Mouse (Mus musculus) hindbrain, postnatal 0 days (tissue): ENCODE data around the gene H2-M10.5. TPM values are rescaled to one million over a fixed set of nuclear protein-coding genes. Genes with fewer than 3 reads are reported as not detected.
"Not testable (repeated sequence)": the region's sequence is repeated elsewhere in the genome, so short reads cannot be mapped to it uniquely, and the experiment has no call there.

ENCODE experiments used
- ATAC-seq: fragments of 200-750 bp; cut with Nextera tagmentation; 2 replicates; pipeline ENCODE4 v1.8.0; 2017; ENCODE audit warnings: mild to moderate bottlenecking, moderate TSS enrichment, moderate library complexity
- DNase-seq: peaks from one replicate; pipeline ENCODE4 v3.0.0-alpha.2; 2015; ENCODE audit warnings: low spot score
- H3K27ac ChIP-seq: fragments of 300-500 bp; sonication (generic); 2 replicates; pipeline ENCODE4 v1.5.1; 2014; ENCODE audit warnings: mild to moderate bottlenecking
- H3K27me3 ChIP-seq: fragments of 300-500 bp; sonication (generic); 2 replicates; pipeline ENCODE4 v1.6.1; 2014; ENCODE audit warnings: low read length, mixed read lengths; ENCODE audit not compliant: insufficient read depth
- H3K36me3 ChIP-seq: fragments of 300-500 bp; sonication (generic); 2 replicates; pipeline ENCODE4 v1.6.1; 2014; ENCODE audit warnings: low read length, mixed read lengths; ENCODE audit not compliant: insufficient read depth
- H3K4me1 ChIP-seq: fragments of 300-500 bp; sonication (generic); 2 replicates; pipeline ENCODE4 v1.6.1; 2014; ENCODE audit warnings: antibody characterized with exemption, low read length, mixed read lengths; ENCODE audit not compliant: insufficient read depth
- H3K4me2 ChIP-seq: fragments of 300-500 bp; sonication (generic); 2 replicates; pipeline ENCODE4 v1.6.1; 2014; ENCODE audit warnings: low read depth, mild to moderate bottlenecking, low read length, moderate library complexity, mixed read lengths
- H3K4me3 ChIP-seq: fragments of 300-500 bp; sonication (generic); 2 replicates; pipeline ENCODE4 v1.5.1; 2014; ENCODE audit warnings: low read length
- H3K9ac ChIP-seq: fragments of 300-500 bp; sonication (generic); replicated peaks from 2 replicates; pipeline ENCODE4 v1.6.1; 2014; ENCODE audit warnings: mild to moderate bottlenecking, low read length, moderate library complexity, mixed read lengths
- H3K9me3 ChIP-seq: fragments of 300-500 bp; sonication (generic); 2 replicates; pipeline ENCODE4 v1.6.1; 2016; ENCODE audit warnings: low read length, mixed read lengths
- CTCF ChIP-seq: IDR thresholded peaks from 2 replicates; pipeline ENCODE4 v1.5.1; 2016; ENCODE audit warnings: antibody characterized with exemption, control low read depth, low read depth
- WGBS: fragments of 180-500 bp; shearing (Covaris S2); extraction: QIAGEN DNeasy Blood & Tissue Kit; methylation state at CpG from one replicate; pipeline ENCODE4 v1.1.7; 2014; 5-methylcytosine and 5-hydroxymethylcytosine counted together
- polyA plus RNA-seq: library from polyadenylated mRNA; unstranded; fragments of >200 nt; fragmentation: Nextera tagmentation; extraction: Ambion mirVana; gene quantifications from 2 replicates; pipeline ENCODE4 v1.2.1, GENCODE M21; 2015
- total RNA-seq: library from RNA; depleted of rRNA; stranded (reverse); fragments of >200 nt; gene quantifications from 2 replicates; pipeline ENCODE4 v1.2.3, GENCODE M21; 2014; rRNA removed

The H2-M10.5 gene
- total RNA-seq (not detected in 2 replicates), polyA plus RNA-seq (not detected in 2 replicates)

GRCm38 (mm10) chr17:36772610-36773009 lies at the start of gene H2-M10.5:
TSS of gene H2-M10.5 (plus strand) at chr17:36772910.
- not testable (repeated sequence) for H3K36me3 ChIP-seq, H3K4me1 ChIP-seq, H3K4me3 ChIP-seq, H3K9me3 ChIP-seq, H3K9ac ChIP-seq, H3K27ac ChIP-seq, DNase-seq, H3K27me3 ChIP-seq, ATAC-seq, H3K4me2 ChIP-seq
- 85% methylated on average over 2 of the region's 2 CpGs for WGBS

DNA sequence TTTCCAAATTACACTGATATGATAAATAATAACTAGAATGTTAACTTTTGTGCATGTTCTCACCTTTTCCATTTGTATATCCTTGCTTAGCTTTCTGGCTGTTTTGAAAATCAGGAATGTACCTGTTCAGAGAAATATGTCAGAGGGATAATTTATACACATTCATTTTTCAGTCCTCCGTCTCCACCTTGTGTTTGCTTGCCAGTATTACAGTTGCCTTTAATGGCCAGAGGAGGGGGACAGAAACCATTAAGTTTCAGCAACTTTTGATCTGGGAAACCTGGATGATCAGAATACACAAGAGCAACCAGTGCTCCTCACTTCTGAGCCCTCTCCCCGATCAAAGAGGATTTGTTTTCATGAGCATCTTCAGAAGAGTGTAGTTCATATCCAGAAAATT lies 46.7 kb upstream of the H2-M10.5 start:
- no peaks in the 10 kb centered on the region for H3K4me1 ChIP-seq
- H3K27me3 ChIP-seq = no peaks in the 10 kb centered on the region; the same call in 1 of the 2 replicates
- 20% methylated on average over 2 of the region's 2 CpGs for WGBS
- H3K27ac ChIP-seq = no peak overlapping the region
- peak; percentile 82 for TF ChIP-seq CTCF
- H3K36me3 ChIP-seq = no peaks in the 10 kb centered on the region
- H3K9ac ChIP-seq = no peak overlapping the region
- ATAC-seq (peak; percentile 32; the same call in 1 of the 2 replicates), DNase-seq (peak; percentile 66)
- no peak overlapping the region for H3K4me2 ChIP-seq
- H3K4me3 ChIP-seq = no peak overlapping the region
- H3K9me3 ChIP-seq = no peaks in the 10 kb centered on the region

- no peak overlapping the region for H3K9ac ChIP-seq
- 0 out of 2 replicates have a peak, but pooled peaks have one; percentile 29 for ATAC-seq
- peak; percentile 22 for DNase-seq
Observed at GRCm38 (mm10) chr17:36763816-36764215, 8.9 kb upstream of the H2-M10.5 start.

GRCm38 (mm10) chr17:36764244-36764643 lies 8.5 kb upstream of the H2-M10.5 start:
- peak; percentile 59; the same call in 1 of the 2 replicates for ATAC-seq
- DNase-seq = peak; percentile 82
- H3K36me3 ChIP-seq, H3K27ac ChIP-seq, H3K9me3 ChIP-seq, H3K4me1 ChIP-seq, H3K9ac ChIP-seq, H3K4me3 ChIP-seq, H3K4me2 ChIP-seq, H3K27me3 ChIP-seq: not testable (repeated sequence)
- WGBS = 30% methylated on average over 2 of the region's 2 CpGs
- TF ChIP-seq CTCF = peak; percentile 76

More at GRCm38 (mm10) chr17:36763816-36764215, 8.9 kb upstream of the H2-M10.5 start:
- Histone ChIP-seq H3K4me2 (no peak overlapping the region), H3K4me1 (no peaks in the 10 kb centered on the region), H3K36me3 (no peaks in the 10 kb centered on the region), H3K27ac (no peak overlapping the region), H3K27me3 (no peaks in the 10 kb centered on the region), H3K9me3 (no peaks in the 10 kb centered on the region), H3K4me3 (no peak overlapping the region)
- WGBS = 50% methylated on average over 2 of the region's 2 CpGs
- no peak for TF ChIP-seq CTCF

DNA sequence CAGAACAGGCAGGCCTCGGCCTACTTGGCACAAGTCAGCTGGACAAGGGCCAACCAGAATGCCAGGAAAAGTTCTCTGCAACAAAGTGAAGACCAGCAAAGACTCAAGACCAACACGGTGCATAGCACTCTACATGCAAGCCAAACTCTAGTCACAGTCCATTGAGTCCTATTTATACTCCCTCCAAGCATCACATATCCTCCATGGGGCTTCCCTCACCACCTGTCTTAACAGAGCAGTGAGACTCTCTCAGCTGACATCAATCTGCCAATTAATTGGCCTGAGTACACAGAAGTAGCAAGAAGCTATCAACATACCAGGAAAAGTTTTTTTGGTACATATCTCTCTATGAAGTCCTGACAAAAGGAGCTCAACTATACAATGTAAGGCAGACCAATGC lies 7.3 kb upstream of the H2-M10.5 start:
- not testable (repeated sequence) for H3K9ac ChIP-seq, H3K4me2 ChIP-seq, H3K4me1 ChIP-seq, H3K27ac ChIP-seq, ATAC-seq, H3K36me3 ChIP-seq, DNase-seq, H3K27me3 ChIP-seq, H3K9me3 ChIP-seq, H3K4me3 ChIP-seq
- WGBS = 50% methylated on average over 2 of the region's 2 CpGs

DNA sequence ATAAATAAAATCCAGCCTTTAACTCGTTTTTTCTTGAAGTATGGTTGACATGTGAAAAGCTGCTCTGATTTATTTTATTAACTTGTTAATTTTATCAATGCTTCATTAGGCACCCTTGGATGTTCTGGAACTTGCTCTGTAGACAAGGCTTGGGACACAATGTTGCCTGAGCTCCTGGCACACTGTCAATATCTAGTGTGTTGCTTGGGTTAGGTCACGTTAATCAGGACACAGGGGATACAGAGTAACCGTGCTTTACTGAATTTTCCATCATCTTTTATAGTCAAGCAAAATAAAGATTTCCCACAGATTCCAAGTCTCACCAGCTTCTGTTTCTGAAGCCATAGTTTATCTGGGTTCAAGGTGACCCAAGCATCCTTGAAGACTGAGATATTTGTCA lies 8.8 kb downstream of the H2-M10.5 start:
- Histone ChIP-seq H3K36me3 (no peaks in the 10 kb centered on the region), H3K4me1 (no peaks in the 10 kb centered on the region), H3K9ac (no peak overlapping the region), H3K4me2 (no peak overlapping the region), H3K9me3 (no peaks in the 10 kb centered on the region), H3K27me3 (no peaks in the 10 kb centered on the region), H3K27ac (no peak overlapping the region), H3K4me3 (no peak overlapping the region)
- ATAC-seq = no peak
- 57% methylated on average over 3 of the region's 3 CpGs for WGBS
- TF ChIP-seq CTCF = no peak
- no peak for DNase-seq

- ATAC-seq = peak; percentile 40; the same call in 1 of the 2 replicates
- TF ChIP-seq CTCF = peak; percentile 80
Observed at GRCm38 (mm10) chr17:36786483-36786886, 13.8 kb downstream of the H2-M10.5 start.

More at GRCm38 (mm10) chr17:36786483-36786886, 13.8 kb downstream of the H2-M10.5 start:
- H3K4me1 ChIP-seq, H3K9me3 ChIP-seq, H3K4me2 ChIP-seq, H3K36me3 ChIP-seq, H3K27me3 ChIP-seq, H3K9ac ChIP-seq, H3K4me3 ChIP-seq, H3K27ac ChIP-seq: not testable (repeated sequence)
- peak; percentile 17 for DNase-seq
- 46% methylated on average over 1 of the region's 1 CpGs for WGBS
